Mouse (Mus musculus) NIH3T3 (cell line): Measurements from ENCODE around the gene Klhl40.

Experiments used
- DNase-seq: peaks from one replicate; pipeline ENCODE4 v3.0.0-alpha.2; 2012; ENCODE audit warnings: low read depth

Klhl40 gene

GRCm38 (mm10) chr9:121826356-121826755 is 48.9 kb downstream of the Klhl40 start:
- DNase-seq, result no peak

GRCm38 (mm10) chr9:121828314-121828713 is 50.9 kb downstream of the Klhl40 start:
- DNase-seq, result no peak

GRCm38 (mm10) chr9:121829270-121829992 is 52.0 kb downstream of the Klhl40 start:
- peak; percentile 36 for DNase-seq

GRCm38 (mm10) chr9:121830243-121830955 is 53.0 kb downstream of the Klhl40 start:
- peak; percentile 83 for DNase-seq

GRCm38 (mm10) chr9:121830956-121831293 is 53.5 kb downstream of the Klhl40 start:
- DNase-seq, result peak; percentile 88
